Mouse (Mus musculus) limb, embryonic 14.5 days (tissue): ENCODE data around the gene Tsc22d4. TPM values are rescaled to one million over a fixed set of nuclear protein-coding genes. Genes with fewer than 3 reads are reported as not detected.

Source experiments
- ATAC-seq: fragments of 200-750 bp; cut with Nextera tagmentation; 2 replicates; pipeline ENCODE4 v1.8.0; 2017; ENCODE audit warnings: low read depth, moderate number of reproducible peaks, moderate TSS enrichment; ENCODE audit not compliant: low FRiP score
- DNase-seq: peaks from one replicate; pipeline ENCODE4 v3.0.0-alpha.2; 2015; ENCODE audit warnings: low spot score
- H3K27ac ChIP-seq: fragments of 300-500 bp; sonication (generic); replicated peaks from 2 replicates; pipeline ENCODE4 v1.5.1; 2014; ENCODE audit warnings: low read depth, mild to moderate bottlenecking, low read length, moderate library complexity, mixed read lengths
- H3K27me3 ChIP-seq: fragments of 300-500 bp; sonication (generic); 2 replicates; pipeline ENCODE4 v1.6.1; 2014; ENCODE audit warnings: low read length, mixed read lengths; ENCODE audit not compliant: control insufficient read depth, insufficient read depth
- H3K36me3 ChIP-seq: fragments of 300-500 bp; sonication (generic); 2 replicates; pipeline ENCODE4 v1.6.1; 2014; ENCODE audit warnings: mild to moderate bottlenecking, low read length, moderate library complexity, mixed read lengths; ENCODE audit not compliant: control insufficient read depth, insufficient read depth
- H3K4me1 ChIP-seq: fragments of 300-500 bp; sonication (generic); 2 replicates; pipeline ENCODE4 v1.6.1; 2014; ENCODE audit warnings: antibody characterized with exemption, low read length, mixed read lengths; ENCODE audit not compliant: control insufficient read depth, insufficient read depth
- H3K4me2 ChIP-seq: fragments of 300-500 bp; sonication (generic); replicated peaks from 2 replicates; pipeline ENCODE4 v1.6.1; 2014; ENCODE audit warnings: low read depth, mild to moderate bottlenecking, low read length, moderate library complexity; ENCODE audit not compliant: severe bottlenecking
- H3K4me3 ChIP-seq: fragments of 300-500 bp; sonication (generic); replicated peaks from 2 replicates; pipeline ENCODE4 v1.5.1; 2014; ENCODE audit warnings: low read length
- H3K9ac ChIP-seq: fragments of 300-500 bp; sonication (generic); 2 replicates; pipeline ENCODE4 v1.6.1; 2014; ENCODE audit warnings: mild to moderate bottlenecking, low read depth, low read length, moderate library complexity; ENCODE audit not compliant: severe bottlenecking
- H3K9me3 ChIP-seq: fragments of 300-500 bp; sonication (generic); 2 replicates; pipeline ENCODE4 v1.6.1; 2016; ENCODE audit warnings: low read length; ENCODE audit not compliant: control insufficient read depth
- POLR2A ChIP-seq: fragments of 200-500 bp; IDR thresholded peaks from 2 replicates; pipeline ENCODE4 v1.8.0; 2012; ENCODE audit warnings: inconsistent platforms, mild to moderate bottlenecking, moderate library complexity, borderline replicate concordance; ENCODE audit not compliant: insufficient read depth, insufficient read length; ENCODE audit errors: extremely low read depth
- WGBS: fragments of 180-500 bp; shearing (Covaris S2); extraction: QIAGEN DNeasy Blood & Tissue Kit; methylation state at CpG from one replicate; pipeline ENCODE4 v1.1.7; 2014; 5-methylcytosine and 5-hydroxymethylcytosine counted together
- polyA plus RNA-seq, 2 experiments: library from polyadenylated mRNA; depleted of rRNA in 1 of 2; stranded (reverse) in 1 of 2; unstranded in 1 of 2; fragments of >200 nt; fragmentation: Nextera tagmentation in 1 of 2; extraction: Ambion mirVana in 1 of 2; gene quantifications; 2 replicates each; pipeline versions ENCODE4 v1.2.1 to v1.2.3; 2012 to 2014

The Tsc22d4 gene
- polyA plus RNA-seq, 2 experiments: 89.1 to 151 TPM

- peak within 1 kb of the TSS; percentile 87 for H3K9ac ChIP-seq
- H3K27ac ChIP-seq: peak within 1 kb of the TSS; percentile 81
- peaks cover 41% of the 10 kb centered on the region for H3K36me3 ChIP-seq
- peak within 1 kb of the TSS; percentile 98 for H3K4me3 ChIP-seq
- H3K4me2 ChIP-seq: peak within 1 kb of the TSS; percentile 86
- peak; percentile 97 for DNase-seq
- H3K27me3 ChIP-seq: no peaks in the 10 kb centered on the region
- under 1% methylated on average over 30 of the region's 31 CpGs for WGBS
- no peaks in the 10 kb centered on the region for H3K9me3 ChIP-seq
- H3K4me1 ChIP-seq: peaks cover 26% of the 10 kb centered on the region
- peak; percentile 56; the same call in 1 of the 2 replicates for TF ChIP-seq POLR2A
- peak; percentile 94 for ATAC-seq
Observed at GRCm38 (mm10) chr5:137778635-137779034, 33.1 kb downstream of the Tsc22d4 start, which contains the start of gene Ppp1r35. TSS of gene Ppp1r35 (plus strand) at chr5:137778849.

- peak overlapping the region; percentile 81 for H3K27ac ChIP-seq
- ATAC-seq (peak; percentile 6; the same call in 1 of the 2 replicates), DNase-seq (no peak)
- H3K9me3 ChIP-seq: no peaks in the 10 kb centered on the region
- no peak for TF ChIP-seq POLR2A
- H3K36me3 ChIP-seq: peaks cover 47% of the 10 kb centered on the region
- H3K9ac ChIP-seq: peak overlapping the region; percentile 87
- no peaks in the 10 kb centered on the region for H3K27me3 ChIP-seq
- peak overlapping the region; percentile 86 for H3K4me2 ChIP-seq
- under 1% methylated on average over 40 of the region's 83 CpGs for WGBS
- peak overlapping the region; percentile 98 for H3K4me3 ChIP-seq
- H3K4me1 ChIP-seq: peaks cover 33% of the 10 kb centered on the region
Observed at GRCm38 (mm10) chr5:137779053-137779933, 33.8 kb downstream of the Tsc22d4 start.

- no peak overlapping the region for H3K27ac ChIP-seq
- no peak for TF ChIP-seq POLR2A
- no peak overlapping the region for H3K4me2 ChIP-seq
- no peak overlapping the region for H3K4me3 ChIP-seq
- peaks cover 36% of the 10 kb centered on the region for H3K4me1 ChIP-seq
- 88% methylated on average over 7 of the region's 7 CpGs for WGBS
- peaks cover 53% of the 10 kb centered on the region for H3K36me3 ChIP-seq
- no peaks in the 10 kb centered on the region for H3K27me3 ChIP-seq
- H3K9ac ChIP-seq: no peak overlapping the region
- ATAC-seq (no peak), DNase-seq (no peak)
- no peaks in the 10 kb centered on the region for H3K9me3 ChIP-seq
Observed at GRCm38 (mm10) chr5:137781661-137782060, 36.1 kb downstream of the Tsc22d4 start.

- Histone ChIP-seq H3K4me2 (peak overlapping the region; percentile 83), H3K4me1 (peaks cover 39% of the 10 kb centered on the region), H3K27ac (no peak overlapping the region), H3K36me3 (peaks cover 53% of the 10 kb centered on the region), H3K9me3 (no peaks in the 10 kb centered on the region), H3K4me3 (0 out of 2 replicates have a peak overlapping the region, but pooled peaks have one; percentile 2), H3K9ac (peak overlapping the region; percentile 38), H3K27me3 (no peaks in the 10 kb centered on the region)
- no peak for ATAC-seq
- TF ChIP-seq POLR2A: no peak
- WGBS: 81% methylated on average over 13 of the region's 13 CpGs
- DNase-seq: no peak
Observed at GRCm38 (mm10) chr5:137782776-137783522, 37.4 kb downstream of the Tsc22d4 start.

GRCm38 (mm10) chr5:137783901-137784540 is 38.5 kb downstream of the Tsc22d4 start:
- TF ChIP-seq POLR2A: no peak
- WGBS: 72% methylated on average over 9 of the region's 9 CpGs
- no peak for ATAC-seq
- DNase-seq: no peak
- Histone ChIP-seq H3K9ac (peak overlapping the region; percentile 38), H3K4me2 (peak overlapping the region; percentile 83), H3K27ac (no peak overlapping the region), H3K4me3 (peak overlapping the region; percentile 87), H3K27me3 (no peaks in the 10 kb centered on the region), H3K9me3 (no peaks in the 10 kb centered on the region), H3K4me1 (peaks cover 42% of the 10 kb centered on the region), H3K36me3 (peaks cover 53% of the 10 kb centered on the region)
